Mouse (Mus musculus): Measurements from ENCODE around the gene Rnf150. TPM values are rescaled to one million over a fixed set of nuclear protein-coding genes. Genes with fewer than 3 reads are reported as not detected.

Gene Rnf150
- total RNA-seq, 2 experiments from 2014 or later = 43.1 to 45.3 TPM

DNA sequence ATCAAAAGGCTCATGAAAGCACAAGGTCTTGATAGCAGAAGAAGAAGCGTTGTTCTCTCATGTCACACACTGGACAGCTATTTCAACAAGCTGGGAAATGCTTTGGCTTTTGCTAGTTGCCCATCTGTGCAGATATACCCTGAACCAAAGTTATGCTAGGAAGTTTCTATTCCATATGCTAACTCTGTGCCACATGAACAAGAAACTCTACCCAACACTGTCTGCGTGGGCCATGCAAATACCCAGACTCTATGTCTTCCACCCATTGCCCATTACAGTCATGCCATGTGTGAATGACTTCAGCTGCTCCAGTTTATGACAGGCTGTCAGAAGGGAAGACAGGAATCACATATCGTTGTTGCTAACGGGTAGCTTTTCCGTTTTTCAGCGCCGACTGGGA is 140.0 kb downstream of the Rnf150 start:
- DNase-seq (ENCODE audit: low spot score in 2 of 2) = peak in 1 of 2 experiments; percentile 11

DNA sequence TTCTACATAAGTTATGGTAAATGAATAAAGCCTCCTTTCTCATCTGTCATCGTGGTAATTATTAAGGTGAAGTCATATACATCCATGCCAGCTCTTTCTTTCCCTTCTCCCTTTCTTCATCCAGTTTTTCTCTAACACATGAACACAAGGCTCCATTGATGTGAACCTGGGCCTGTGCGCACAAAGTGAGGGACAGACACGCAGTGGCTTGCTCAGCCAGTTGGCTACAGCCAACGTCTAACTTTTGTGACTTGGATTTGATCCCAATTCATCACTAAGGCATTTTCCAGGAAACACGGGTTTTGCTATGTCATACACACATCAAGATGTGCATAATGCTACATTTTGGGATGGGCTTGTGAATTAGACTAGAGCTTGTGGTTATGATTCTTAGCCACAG is 146.3 kb downstream of the Rnf150 start:
- DNase-seq (ENCODE audit: low spot score in 2 of 2) = no peak

DNA sequence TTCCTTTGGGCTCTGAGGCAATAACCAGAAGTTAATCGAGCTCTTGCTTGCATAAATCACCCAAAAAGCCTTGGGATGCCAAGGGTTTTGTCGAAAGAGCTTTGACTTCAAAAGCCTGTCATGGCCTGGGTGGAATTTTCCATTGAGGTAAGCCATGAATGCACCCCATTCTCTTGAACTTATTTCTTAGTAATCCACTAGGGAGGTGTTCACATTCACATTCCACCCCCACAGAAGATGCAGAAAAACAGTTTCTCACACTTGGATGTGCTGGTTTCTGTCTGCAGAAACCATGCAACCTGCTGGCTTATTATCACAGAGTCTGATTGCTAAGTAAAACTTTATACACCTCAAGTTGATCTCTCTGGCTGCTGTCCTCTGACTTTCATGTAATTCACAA is 148.1 kb downstream of the Rnf150 start:
- DNase-seq (ENCODE audit: low spot score in 2 of 2) = no peak

DNA sequence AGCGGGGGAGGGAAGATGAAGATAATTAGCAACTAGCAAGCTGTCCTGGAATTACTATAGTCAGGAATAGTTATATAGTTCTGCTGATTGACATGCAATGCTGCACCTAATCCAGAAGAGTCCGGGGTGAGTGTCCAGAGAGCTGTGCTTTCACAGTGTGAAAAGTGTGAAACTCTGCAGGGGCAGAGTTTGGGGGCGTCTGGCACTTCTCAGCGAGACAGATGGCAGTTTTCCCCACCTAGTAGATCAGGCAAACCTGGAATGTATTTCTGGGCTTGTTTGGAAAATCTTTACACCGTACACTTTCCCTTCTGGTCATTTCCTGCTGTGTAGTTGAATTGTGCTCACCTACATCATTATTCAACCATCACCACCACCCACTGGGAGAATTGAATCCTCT is 148.6 kb downstream of the Rnf150 start:
- DNase-seq (ENCODE audit: low spot score in 2 of 2) = peak; percentile 22 to 31

DNA sequence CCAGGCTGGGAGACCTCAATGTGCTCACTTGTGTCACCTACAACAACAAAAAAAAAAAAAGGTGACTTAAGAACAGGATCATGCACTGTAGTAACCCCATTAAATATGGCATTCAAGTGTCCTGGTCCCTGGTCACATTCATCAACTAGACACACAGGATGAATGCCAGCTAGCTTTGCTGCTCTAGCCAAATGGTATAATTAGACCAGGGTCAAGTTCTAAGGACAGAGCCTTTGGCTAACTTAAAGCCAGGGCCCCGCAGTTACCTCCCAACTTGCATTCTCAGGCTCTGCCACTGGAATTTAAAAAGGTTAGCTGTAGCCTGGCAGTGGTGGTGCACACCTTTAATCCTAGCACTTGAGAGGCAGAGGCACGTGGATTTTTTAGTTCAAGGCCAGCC is 165.1 kb downstream of the Rnf150 start:
- no peak for DNase-seq (ENCODE audit: low spot score in 2 of 2)

DNA sequence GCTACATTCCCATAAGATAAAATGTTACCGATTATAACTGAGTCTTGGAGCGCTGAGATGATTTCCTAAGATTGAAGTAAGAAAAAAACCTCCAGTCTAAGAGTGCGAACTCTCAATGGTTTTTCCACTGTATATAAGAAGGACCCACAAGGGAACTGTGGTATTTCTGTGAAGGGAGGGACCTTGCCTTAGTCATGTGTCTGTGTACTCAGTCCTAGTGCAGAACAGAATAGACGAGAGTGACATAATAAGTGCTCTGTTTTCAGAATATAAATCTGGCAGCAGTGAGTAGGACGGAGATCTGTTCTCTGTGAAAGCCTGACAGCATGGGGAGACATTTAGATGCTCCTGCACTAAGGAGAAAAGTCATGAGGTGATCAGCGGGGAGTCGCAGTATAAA is 169.6 kb downstream of the Rnf150 start:
- DNase-seq (ENCODE audit: low spot score in 2 of 2) = peak in 1 of 2 experiments; percentile 28

DNA sequence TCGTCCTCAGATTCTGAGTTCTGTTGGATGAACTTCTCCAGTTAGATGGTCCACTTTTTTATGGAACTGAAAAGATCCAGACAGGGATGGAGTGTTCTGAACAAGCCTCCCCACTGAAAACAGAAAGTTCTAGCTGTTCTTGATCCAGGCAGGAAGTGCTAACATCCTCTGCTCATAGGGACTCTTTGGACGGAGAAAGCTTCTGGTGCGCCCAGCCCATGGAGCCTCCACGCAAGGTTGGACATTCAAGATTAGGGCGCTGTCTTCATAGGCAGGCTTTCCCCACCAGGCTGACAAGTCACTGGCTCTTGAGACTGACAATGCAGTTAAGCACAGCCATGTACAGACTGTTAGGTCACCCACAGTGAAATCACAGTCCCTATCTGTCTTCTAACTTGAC is 172.0 kb downstream of the Rnf150 start:
- no peak for DNase-seq (ENCODE audit: low spot score in 2 of 2)

DNA sequence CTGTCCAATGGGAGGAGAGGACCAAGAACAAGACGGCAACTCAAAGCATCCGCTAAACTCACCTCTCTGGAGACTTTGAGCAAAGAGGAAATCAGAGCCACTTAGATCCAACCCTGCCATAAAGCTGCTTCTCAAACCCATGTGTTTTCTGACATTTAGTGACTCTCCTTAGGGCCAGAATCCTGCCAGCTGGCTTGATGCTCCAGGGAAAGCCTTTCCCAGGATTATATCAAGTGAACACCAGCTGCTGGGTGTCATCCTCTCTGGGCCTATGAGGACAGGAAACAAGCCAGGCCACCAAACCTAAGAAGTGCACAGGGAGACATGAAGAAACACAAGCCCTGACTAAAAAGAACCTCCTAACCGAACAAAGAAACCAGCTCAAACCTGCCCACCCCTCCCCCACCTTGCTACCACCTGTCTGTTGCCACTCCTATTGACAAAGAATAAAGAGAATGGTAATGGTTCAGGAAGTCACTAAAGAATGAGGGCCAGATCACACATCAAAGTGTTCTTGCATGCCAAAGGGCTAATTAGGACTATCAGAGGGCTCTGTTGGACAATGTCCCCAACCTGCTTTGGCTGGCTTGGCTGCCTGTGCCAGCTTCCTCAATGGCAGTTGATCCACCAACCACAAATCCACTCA is 173.5 kb downstream of the Rnf150 start:
- no peak for DNase-seq (ENCODE audit: low spot score in 2 of 2)

DNA sequence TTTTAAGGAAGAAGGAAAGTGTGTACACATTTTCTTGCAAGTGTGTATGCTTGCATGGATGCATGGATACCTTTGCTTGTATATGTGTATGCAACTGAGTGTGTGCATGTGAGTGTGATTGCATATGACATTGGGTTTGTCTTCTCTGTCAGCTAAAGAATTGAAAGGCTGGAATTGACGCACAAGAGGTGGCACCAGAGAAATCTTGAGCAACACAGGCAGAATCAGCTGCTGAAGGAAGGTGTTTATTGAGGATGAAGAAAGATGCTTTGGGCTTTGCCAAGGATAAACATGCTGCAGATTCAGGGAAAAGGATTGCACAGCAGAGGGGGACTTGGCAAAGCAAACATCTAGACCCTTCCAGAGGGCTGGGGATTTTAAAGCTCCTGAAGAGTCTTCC is 174.2 kb downstream of the Rnf150 start:
- no peak for DNase-seq (ENCODE audit: low spot score in 2 of 2)

DNA sequence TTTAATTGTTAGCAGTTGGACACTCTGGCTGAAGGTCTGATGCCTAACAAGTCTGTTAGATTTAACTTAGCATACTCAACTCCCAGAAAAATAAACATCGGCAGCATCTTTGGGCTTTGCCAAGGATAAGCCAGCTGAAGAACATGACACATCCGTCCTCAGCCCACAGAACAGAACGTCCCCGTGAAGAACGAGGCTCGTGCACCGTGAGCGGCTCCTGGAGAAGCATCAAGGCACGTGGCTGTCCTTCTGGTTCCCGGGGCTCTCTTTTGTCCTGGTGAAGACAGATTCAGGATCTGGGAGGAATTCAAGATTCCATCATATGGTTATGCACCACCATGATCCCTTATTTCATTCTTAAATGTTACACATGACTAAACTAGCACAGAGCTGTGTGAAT is 175.4 kb downstream of the Rnf150 start:
- peak; percentile 79 to 86 for DNase-seq (ENCODE audit: low spot score in 2 of 2)

DNA sequence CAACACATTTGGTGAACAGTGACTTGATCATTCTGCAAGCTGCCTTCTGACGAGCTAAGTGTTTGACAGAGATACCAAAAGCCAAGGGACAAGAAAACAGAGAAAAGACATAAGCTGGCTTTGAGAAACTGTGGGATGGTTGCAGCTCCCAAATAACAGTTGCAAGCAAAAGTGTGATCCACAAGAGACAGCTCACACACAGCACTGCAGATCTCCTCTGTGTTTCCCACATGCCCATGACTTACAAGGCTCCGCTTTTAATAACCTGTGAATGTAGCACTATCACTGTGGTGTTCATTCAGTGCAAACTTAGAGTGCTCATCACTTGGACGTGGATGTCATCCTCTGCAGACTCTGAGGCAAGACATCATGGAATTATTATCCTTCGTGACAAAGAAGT is 178.3 kb downstream of the Rnf150 start:
- no peak for DNase-seq (ENCODE audit: low spot score in 2 of 2)

DNA sequence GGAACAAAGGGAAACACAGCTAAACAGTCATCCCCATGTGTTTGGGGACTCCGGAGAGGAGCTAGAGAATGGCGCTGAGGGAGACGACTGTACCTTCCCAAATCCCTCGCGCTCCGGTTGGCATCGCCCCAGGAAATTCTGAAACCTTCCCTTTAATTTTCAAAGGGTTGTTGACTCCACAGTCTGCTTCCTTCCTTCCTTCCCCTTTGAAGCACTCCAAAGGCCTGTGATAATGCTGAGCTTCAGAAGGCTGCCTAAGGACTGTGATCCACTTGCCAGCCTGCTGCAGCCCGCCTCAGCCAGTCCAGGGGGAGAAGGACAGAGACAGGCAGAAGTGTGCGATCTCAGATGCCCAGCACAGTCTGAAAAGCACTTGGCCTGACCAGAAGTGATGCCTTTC is 183.8 kb downstream of the Rnf150 start:
- DNase-seq (ENCODE audit: low spot score in 2 of 2) = no peak

DNA sequence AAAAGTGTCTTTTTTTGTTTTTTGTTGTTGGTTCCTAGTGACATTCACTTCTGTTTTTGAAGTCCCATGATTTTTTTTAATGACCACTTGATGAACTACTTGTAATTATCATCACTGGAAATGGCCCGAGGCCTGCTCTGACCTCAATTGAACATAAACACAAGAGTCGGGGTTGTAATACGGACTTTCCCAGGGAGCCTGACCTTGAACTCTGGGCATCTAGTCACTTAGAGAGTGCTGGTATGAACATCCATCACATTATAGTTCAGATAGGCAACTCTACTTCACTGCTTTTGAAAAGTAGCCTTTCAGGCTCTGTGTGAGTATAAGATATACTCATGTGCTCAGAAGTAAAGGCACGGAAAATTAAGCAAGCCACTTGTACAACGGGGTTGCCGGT is 185.4 kb downstream of the Rnf150 start:
- DNase-seq (ENCODE audit: low spot score in 2 of 2) = no peak

DNA sequence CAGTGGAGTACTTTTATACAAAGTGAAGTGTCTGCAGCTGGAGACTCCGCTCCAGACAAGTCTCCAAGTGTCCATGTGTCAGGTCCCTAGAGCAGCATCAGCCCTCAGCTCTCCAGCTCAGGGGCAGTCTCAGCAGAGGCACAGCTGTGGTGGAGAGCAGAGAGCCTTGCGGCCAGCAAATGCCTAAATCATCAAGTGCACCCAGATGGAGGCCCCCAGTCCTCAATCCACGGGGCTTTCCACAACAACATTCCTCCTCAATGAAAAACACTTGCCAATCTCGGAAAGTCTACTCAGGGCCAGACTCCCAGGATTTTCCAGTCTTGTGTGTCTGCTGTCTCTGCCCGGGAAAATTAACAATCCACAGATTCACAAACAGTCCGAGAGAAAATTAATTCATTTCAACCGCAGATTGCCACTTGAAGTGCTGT is 186.0 kb downstream of the Rnf150 start:
- no peak for DNase-seq (ENCODE audit: low spot score in 2 of 2)

DNA sequence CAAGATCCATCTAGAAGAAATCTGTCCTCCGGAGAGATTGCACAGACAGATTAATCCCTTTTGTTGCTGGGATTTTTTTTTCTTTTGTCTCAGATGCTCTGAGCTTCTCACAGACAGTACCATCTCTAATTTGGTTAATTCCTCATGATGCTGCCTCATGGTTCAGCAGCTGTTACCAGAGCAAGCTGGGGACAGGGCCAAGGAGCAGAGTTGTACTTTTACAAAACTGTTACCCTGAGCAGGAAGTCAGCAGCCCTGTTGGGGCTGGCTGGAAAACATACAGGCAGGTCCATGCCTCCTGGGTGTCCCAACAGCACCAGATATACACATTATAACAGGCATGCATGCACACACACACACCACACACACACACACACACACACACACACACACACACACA is 186.5 kb downstream of the Rnf150 start:
- DNase-seq (ENCODE audit: low spot score in 2 of 2) = no peak

DNA sequence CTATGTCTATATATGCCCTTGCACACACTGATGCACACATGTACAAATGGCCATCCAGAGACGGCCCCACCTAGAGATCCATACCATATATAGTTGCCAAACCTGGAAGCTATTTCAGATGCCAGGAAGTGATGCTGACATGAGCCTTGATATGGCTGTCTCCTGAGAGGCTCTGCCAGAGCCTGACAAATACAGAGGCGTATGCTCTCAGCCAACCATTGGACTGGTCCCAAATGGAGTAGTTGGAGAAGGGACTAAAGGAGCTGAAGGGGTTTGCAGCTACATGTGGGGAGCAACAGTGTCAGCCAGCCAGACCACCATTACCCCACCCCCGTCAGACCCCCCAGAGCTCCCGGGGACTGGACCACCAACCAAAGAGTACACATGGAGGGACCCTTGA is 189.7 kb downstream of the Rnf150 start:
- no peak for DNase-seq (ENCODE audit: low spot score in 2 of 2)

DNA sequence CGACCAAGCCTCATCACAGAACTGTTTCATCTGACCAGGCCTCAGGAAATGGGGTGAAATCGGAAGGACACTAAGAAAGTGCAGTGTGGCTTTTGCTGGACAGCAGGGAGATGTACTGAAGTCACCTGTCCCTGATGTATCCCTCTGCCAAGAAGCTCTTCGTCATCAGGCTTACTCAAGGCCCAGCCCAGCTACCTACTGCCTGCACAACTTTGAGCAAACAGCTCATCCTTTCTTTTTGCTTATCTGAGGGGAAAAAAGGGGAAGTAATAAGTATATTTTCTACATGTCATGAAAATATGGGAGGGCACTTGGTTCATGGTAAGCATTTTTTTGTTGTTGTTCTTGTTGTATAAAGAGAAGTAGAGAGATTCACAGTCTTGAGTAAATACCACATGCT is 191.6 kb downstream of the Rnf150 start:
- DNase-seq (ENCODE audit: low spot score in 2 of 2) = no peak

DNA sequence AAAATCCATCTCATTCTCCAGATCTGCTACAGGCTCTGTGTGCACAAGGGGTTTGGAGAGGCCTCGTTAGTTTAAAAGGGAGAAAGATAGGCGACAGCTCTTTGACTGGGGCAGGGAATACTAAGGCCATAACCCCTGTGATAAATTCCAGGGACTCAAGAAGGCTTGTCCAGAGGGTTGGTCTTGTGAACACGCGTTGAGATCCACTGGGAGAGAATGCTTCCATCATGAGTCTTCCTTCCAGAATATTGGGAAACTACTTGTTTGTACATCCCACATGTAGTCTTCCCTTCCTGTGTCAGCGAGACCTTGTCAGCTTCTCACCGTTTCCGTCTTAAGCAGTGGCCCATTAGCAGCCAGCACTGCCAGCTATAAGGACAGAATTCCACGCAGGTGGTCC is 195.8 kb downstream of the Rnf150 start:
- DNase-seq (ENCODE audit: low spot score in 2 of 2) = no peak

DNA sequence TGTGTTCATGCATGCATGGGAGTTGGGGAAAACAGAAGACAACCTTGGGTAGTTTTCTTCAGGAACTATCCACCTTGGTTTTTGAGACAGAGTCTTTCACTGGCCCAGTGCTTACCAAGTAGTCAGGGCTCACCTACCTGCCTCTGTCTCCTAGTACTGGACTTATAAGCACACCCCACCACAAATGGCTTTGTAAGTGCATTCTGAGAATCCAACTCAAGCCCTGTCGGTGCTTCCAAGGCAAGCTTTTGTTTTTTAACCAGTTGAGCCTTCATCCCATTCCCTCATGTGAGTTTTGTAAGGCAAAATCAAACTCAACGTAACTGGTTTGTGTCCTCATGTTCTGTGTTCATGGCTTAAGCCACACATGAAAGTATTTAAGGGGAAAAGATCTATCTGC is 196.9 kb downstream of the Rnf150 start:
- DNase-seq (ENCODE audit: low spot score in 2 of 2) = no peak

DNA sequence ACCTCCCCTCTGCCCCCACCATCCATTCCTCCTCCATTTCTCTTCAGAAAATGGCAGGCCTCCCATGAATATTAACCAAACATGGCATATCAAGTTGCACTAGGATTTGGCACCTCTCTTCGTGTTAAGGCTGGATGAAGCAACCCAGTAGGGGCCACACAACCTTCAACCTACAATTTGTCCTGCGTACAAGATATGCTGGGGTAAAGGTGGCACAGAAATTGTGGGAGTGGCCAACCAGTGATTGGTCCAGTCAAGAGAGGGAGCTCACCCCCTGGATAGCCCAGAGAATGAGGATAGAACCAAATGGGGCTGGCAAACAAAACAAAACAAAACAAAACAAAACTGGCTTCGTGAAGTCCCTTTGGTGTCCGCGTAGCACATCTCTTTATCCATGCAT is 198.1 kb downstream of the Rnf150 start:
- DNase-seq (ENCODE audit: low spot score in 2 of 2) = no peak

DNA sequence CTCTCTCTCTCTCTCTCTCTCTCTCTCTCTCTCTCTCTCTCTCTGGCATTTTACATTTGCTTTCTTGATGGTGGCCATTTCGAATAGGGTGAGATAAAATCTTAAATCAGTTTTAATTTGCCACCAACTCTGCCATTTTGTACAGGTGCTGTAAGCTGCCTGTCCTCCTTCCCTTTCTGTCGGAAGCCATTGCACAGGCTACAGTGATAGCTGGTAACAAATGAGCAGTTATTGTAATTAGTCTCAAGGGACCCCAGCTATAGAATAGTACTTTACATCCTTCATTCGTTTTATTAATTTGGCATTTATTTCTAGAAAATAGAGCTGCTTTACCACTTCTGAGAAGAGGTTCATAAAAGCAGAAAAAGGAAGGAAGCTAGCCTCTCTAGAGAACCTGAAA is 198.7 kb downstream of the Rnf150 start:
- no peak for DNase-seq (ENCODE audit: low spot score in 2 of 2)

DNA sequence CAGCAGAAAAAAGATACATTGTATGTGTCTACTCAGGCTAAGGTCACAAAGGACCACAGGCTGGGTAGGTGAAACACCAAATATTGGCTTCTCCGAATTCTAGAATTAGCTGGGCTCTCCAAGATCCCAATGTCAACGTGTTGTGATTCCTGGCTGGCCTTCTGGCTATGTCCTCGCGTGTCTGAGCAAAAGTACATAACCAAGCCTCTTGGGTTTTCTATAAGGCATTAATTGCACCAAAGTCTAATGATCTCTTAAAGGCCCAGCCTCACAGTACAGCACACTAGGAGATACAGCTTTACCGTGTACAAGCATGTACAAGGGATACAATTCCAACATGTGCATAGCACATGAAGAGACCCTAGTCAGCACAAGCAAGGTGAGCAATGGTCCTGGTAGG is 199.1 kb downstream of the Rnf150 start:
- DNase-seq (ENCODE audit: low spot score in 2 of 2) = no peak

DNA sequence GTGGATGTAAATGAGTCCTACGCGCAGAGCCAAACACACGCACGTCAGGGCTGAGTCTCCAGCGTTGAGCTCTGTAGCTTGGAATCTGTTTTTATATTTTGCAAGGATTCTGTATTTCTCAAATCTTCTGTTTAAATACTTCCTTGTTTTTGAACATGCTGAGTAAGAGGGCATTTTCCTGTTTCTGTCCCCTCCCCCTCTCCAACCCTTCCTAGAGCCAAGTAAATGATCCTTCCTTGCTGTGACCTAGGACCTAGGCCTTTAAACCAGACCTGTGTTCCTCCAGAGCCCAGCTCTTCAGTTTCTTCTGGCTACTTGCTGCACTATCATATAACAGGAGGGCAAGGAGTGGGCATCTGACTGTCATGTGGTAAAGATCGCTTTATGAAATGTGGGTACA is 200.9 kb downstream of the Rnf150 start:
- no peak for DNase-seq (ENCODE audit: low spot score in 2 of 2)

DNA sequence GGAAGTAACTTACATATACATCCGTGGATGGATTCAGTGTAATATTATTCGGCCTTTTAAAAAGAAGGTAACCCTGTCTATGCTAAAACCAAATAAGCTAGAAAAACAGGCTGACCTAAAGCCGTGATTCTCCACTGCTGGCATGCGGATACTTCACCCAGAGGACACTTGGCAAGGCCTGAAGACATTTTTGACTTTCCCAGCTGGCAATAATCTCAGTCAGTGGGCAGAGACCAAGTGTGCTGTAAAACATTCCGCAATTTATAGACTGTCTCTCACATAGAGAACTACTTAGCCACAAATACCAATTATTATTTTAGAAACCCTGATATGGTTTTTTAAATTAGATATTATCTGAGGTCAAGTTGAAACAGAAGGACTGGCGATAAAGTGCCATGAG is 202.9 kb downstream of the Rnf150 start:
- no peak for DNase-seq (ENCODE audit: low spot score in 2 of 2)
